Mouse (Mus musculus) thymus, adult 2 months (tissue): ENCODE results near the gene Snx3. TPM values are rescaled to one million over a fixed set of nuclear protein-coding genes. Genes with fewer than 3 reads are reported as not detected.

ENCODE experiments used
- DNase-seq: peaks from one replicate; pipeline ENCODE4 v3.0.0; 2021
- H3K27ac ChIP-seq: fragments of 200-500 bp; 2 replicates; pipeline ENCODE4 v1.5.1; 2012; ENCODE audit warnings: low read length, control low read depth; ENCODE audit not compliant: control insufficient read depth, insufficient read depth
- H3K27me3 ChIP-seq: fragments of 200-500 bp; 2 replicates; pipeline ENCODE4 v1.6.1; 2012; ENCODE audit warnings: mild to moderate bottlenecking, low read length, moderate library complexity, mixed read lengths; ENCODE audit not compliant: control insufficient read depth, insufficient read depth
- H3K36me3 ChIP-seq: fragments of 200-500 bp; 2 replicates; pipeline ENCODE4 v1.6.1; 2012; ENCODE audit warnings: mild to moderate bottlenecking, low read length, moderate library complexity; ENCODE audit not compliant: control insufficient read depth, insufficient read depth
- H3K4me1 ChIP-seq: fragments of 200-500 bp; replicated peaks from 2 replicates; pipeline ENCODE4 v1.6.1; 2012; ENCODE audit warnings: low read length; ENCODE audit not compliant: control insufficient read depth, insufficient read depth
- H3K4me3 ChIP-seq: fragments of 200-500 bp; 2 replicates; pipeline ENCODE4 v1.5.1; 2012; ENCODE audit warnings: mild to moderate bottlenecking, low read length, control low read depth, moderate library complexity; ENCODE audit not compliant: control insufficient read depth, insufficient read depth
- CTCF ChIP-seq: fragments of 200-500 bp; IDR thresholded peaks from 2 replicates; pipeline ENCODE4 v1.5.1; 2012; ENCODE audit warnings: mild to moderate bottlenecking, control low read depth, low read length, moderate library complexity, borderline replicate concordance; ENCODE audit not compliant: control insufficient read depth, poor library complexity, insufficient read depth; ENCODE audit errors: extremely low read depth
- POLR2A ChIP-seq: fragments of 200-500 bp; IDR thresholded peaks from 2 replicates; pipeline ENCODE4 v1.6.1; 2012; ENCODE audit warnings: mild to moderate bottlenecking, low read length, control low read depth, moderate library complexity; ENCODE audit not compliant: control insufficient read depth, poor library complexity, insufficient read depth; ENCODE audit errors: extremely low read depth
- WGBS: fragments of 180-500 bp; shearing (Covaris S2); methylation state at CpG from one replicate; pipeline ENCODE4 v1.1.7; 2018; 5-methylcytosine and 5-hydroxymethylcytosine counted together
- polyA plus RNA-seq: library from polyadenylated mRNA; depleted of rRNA; stranded (reverse); fragments of >200 nt; gene quantifications from 2 replicates; pipeline ENCODE4 v1.2.3, GENCODE M21; 2012

The Snx3 gene
- polyA plus RNA-seq, 1 experiment = 380 TPM

- H3K4me1 ChIP-seq = 0 out of 2 replicates have a peak, but pooled peaks cover 4% of the 10 kb centered on the region
- WGBS = 95% methylated on average over 14 of the region's 14 CpGs
Measured at GRCm38 (mm10) chr10:42464805-42465204, 37.0 kb upstream of the Snx3 start.

GRCm38 (mm10) chr10:42474946-42475514, 26.8 kb upstream of the Snx3 start:
- Histone ChIP-seq H3K27ac (no peak overlapping the region), H3K4me1 (peaks cover 5% of the 10 kb centered on the region), H3K27me3 (no peaks in the 10 kb centered on the region), H3K4me3 (no peak overlapping the region), H3K36me3 (no peaks in the 10 kb centered on the region)
- DNase-seq = no peak
- no peak for TF ChIP-seq POLR2A
- TF ChIP-seq CTCF = no peak
- 88% methylated on average over 6 of the region's 6 CpGs for WGBS

More at GRCm38 (mm10) chr10:42464805-42465204, 37.0 kb upstream of the Snx3 start:
- Histone ChIP-seq H3K4me3 (no peak overlapping the region), H3K36me3 (no peaks in the 10 kb centered on the region), H3K27ac (no peak overlapping the region), H3K27me3 (no peaks in the 10 kb centered on the region)
- no peak for DNase-seq
- TF ChIP-seq CTCF = no peak
- no peak for TF ChIP-seq POLR2A

- WGBS = 94% methylated on average over 10 of the region's 10 CpGs
- Histone ChIP-seq H3K4me3 (no peak overlapping the region), H3K4me1 (peaks cover 5% of the 10 kb centered on the region), H3K36me3 (no peaks in the 10 kb centered on the region), H3K27me3 (no peaks in the 10 kb centered on the region), H3K27ac (no peak overlapping the region)
- TF ChIP-seq CTCF (no peak), POLR2A (no peak)
- no peak for DNase-seq
Measured at GRCm38 (mm10) chr10:42476774-42477475, 24.9 kb upstream of the Snx3 start.

- no peak for TF ChIP-seq CTCF
- TF ChIP-seq POLR2A = no peak
- H3K4me3 ChIP-seq = peak overlapping the region; percentile 86
- DNase-seq = no peak
- H3K36me3 ChIP-seq = no peaks in the 10 kb centered on the region
- H3K27me3 ChIP-seq = no peaks in the 10 kb centered on the region
- peak overlapping the region; percentile 82 for H3K27ac ChIP-seq
- 8% methylated on average over 25 of the region's 25 CpGs for whole genome bisulfite sequencing
- H3K4me1 ChIP-seq = peaks cover 5% of the 10 kb centered on the region
Measured at GRCm38 (mm10) chr10:42477550-42478340, 24.1 kb upstream of the Snx3 start.

GRCm38 (mm10) chr10:42478341-42478720, 23.5 kb upstream of the Snx3 start, which contains the start of gene Afg1l:
TSS of gene Afg1l (minus strand) at chr10:42478565.
- Histone ChIP-seq H3K4me1 (peaks cover 5% of the 10 kb centered on the region), H3K36me3 (no peaks in the 10 kb centered on the region), H3K27ac (peak within 1 kb of the TSS; percentile 82), H3K27me3 (no peaks in the 10 kb centered on the region), H3K4me3 (peak within 1 kb of the TSS; percentile 86)
- DNase-seq = peak; percentile 97
- WGBS = under 1% methylated on average over 29 of the region's 29 CpGs
- peak; percentile 70 for TF ChIP-seq POLR2A
- 0 out of 2 replicates have a peak, but pooled peaks have one; percentile 38 for TF ChIP-seq CTCF

GRCm38 (mm10) chr10:42480719-42481118, 21.1 kb upstream of the Snx3 start:
- no peak overlapping the region for H3K27ac ChIP-seq
- no peak overlapping the region for H3K4me3 ChIP-seq
- H3K36me3 ChIP-seq = no peaks in the 10 kb centered on the region
- TF ChIP-seq CTCF (no peak), POLR2A (no peak)
- 67% methylated on average over 4 of the region's 4 CpGs for WGBS
- peaks cover 5% of the 10 kb centered on the region for H3K4me1 ChIP-seq
- no peaks in the 10 kb centered on the region for H3K27me3 ChIP-seq
- no peak for DNase-seq
